Mouse (Mus musculus) megakaryocyte-erythroid progenitor cell, adult 5-6 weeks (primary cell): ENCODE measurements around the gene Mindy4. TPM values are rescaled to one million over a fixed set of nuclear protein-coding genes. Genes with fewer than 3 reads are reported as not detected.

ENCODE experiments used
- ATAC-seq: replicated peaks from 2 replicates; pipeline ENCODE4 v1.8.0; 2016; ENCODE audit warnings: mild to moderate bottlenecking, inconsistent platforms; ENCODE audit not compliant: severe bottlenecking, poor library complexity, low FRiP score, low TSS enrichment
- total RNA-seq, 2 experiments: library from RNA; stranded (forward) in 1 of 2; stranded (reverse) in 1 of 2; fragments of 200-1000, 215-1000 nt in 1 of 2; fragments of >200 nt in 1 of 2; fragmentation: Nextera tagmentation in 1 of 2; gene quantifications; 2 replicates each; pipeline ENCODE4 v1.2.3; 2014 to 2017

Mindy4 gene
- total RNA-seq, 2 experiments from 2014 or later: 2.1 to 10.6 TPM

DNA sequence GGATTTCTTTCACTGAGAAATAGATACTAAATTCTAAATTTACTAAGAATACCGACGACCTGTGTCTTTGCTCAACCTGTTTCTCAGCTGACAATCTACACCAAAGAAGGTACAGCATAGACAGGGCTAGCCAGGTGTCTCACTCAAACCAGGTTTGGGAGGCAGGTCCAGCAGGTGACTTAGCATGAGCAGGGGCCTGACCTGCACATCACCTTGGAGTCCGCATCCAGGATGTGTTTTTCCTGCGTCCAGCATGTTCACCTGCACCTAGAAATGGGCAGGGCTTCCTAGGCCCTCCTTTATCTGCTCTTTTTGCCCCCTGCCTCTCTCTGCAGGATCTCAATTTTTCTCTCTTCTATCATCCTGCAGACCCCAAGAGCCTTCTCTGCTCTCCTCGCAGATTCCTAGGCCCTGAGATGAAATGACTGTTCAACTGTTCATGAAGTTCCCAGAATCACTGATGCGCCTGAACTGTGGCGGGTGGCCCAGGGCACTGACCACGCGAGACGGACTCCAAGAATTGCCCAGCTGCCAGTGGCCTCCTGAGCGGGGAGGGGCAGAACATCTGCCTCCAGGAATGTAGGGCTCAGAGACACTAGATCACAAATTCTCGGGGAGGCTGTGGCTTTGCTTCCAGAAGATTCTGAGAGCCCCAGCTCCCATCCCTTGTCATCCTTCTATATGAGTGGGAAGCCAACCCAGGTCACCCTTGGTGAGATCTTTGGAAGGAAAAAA, 150.7 kb downstream of the Mindy4 start:
- no peak for ATAC-seq

DNA sequence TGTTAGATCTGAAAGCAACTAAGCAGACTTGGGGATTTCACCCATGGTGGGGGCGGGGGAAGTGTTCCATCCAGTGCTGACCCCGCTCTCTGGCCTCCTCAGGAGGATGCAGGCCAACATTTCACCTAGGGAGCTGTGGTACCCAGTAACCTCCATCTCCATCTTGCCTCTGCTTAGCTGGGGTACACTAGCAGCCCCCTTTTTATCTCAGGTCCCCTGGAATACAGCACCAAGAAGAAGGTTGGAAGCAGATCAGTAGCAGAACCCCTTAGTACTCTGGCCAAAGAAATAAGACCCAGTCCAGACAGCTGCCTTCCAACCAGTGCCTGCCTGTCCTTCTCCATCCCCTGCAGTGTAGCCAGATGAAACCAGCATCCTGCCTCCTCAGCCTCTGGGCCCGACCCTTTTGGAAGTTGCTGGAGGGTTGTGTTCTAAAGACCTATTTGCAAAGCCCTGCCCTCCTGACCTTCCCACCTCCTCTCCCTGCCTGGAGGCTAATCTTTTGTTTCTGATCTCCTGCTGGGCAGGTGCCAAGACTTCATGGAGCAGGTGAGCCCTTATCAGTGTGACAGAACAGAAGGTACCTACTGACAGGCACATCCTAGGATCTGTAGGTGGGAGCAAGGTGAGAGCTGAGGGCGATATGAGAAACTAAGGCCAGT, 151.4 kb downstream of the Mindy4 start:
- ATAC-seq: no peak

GRCm38 (mm10) chr6:55355575-55355974, 152.4 kb downstream of the Mindy4 start:
- ATAC-seq: no peak

DNA sequence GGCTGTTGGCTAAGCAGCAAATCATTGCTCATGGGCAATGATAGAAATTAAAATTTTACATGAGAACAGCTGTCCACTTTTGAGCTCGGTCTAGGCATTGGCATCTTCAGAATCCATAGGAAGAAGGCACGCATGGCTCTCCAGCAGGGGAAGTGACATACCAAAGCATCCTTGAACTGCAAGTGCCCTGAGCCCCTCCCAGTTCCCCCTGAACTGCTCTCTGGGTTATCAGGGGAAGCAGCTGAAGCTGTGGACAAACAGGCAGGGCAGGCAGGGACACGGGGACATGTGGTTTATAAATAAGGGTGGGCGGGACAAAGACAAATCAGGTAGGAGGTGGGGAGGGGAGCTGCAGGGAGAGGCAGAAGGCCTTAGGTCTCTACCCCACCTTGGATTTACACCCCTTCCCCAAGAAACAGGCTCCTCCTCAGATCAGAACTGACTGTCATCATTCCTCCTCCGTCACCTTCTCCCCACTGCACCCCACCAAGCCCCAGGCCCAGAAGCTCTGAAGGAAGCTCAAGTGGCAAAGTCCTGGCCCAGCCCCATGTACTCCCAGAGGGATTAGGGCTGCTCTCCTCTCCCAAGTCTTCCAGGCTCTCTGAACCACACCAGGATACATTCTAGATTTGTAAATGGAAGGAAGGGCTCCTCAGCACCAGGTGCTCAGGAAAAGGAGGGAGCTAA, 153.0 kb downstream of the Mindy4 start:
- ATAC-seq: peak; percentile 60

DNA sequence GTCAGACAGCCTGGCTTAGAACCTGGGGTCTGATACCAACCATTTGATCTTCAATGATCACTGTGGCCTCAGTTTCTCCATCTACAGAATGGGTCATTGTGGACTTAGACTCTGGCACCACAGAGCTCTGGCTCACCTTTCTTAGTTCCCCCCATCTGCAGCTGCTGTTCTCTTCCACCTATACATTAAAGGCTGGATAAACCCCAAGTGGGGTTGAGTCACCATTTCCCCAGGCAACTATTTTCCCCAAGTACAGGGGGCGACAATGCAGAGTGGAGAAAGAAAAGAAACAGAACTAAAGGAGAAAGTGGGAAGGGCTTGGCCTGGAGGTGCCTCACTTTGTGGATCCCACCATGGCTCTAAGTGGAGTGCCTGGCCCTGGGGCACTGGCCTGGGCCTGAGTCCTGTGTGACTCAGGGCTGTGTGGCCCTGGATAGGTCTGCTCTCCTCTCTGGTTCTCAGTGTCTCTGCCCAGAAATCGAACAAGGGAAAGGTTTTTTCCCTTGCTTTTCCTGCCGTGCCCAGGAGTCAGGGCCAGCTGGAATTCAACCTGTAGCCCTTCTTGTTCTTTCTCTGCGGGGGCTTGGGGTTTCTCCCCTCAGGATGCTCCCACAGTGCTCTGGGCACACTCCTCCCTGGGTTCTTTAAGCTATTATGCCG, 153.9 kb downstream of the Mindy4 start:
- ATAC-seq: no peak

DNA sequence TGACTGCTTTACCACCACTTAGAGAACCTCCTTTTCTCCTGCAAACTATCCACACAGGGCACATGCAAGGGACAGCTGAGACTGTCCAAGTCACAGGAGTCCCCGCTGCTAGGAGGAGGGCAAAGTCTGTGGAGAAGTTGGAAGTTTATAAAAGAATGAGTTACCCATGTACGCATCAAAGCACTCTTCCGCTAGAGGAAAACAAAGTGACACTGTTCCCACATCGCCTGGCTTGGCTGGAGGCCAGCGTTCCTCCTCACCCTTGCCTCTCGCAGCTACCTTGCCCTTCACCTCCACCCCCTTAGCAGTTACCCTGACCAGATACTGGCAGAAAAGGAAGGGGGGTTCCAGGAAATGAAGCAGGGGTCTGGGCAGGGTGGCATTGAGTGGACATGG, 154.5 kb downstream of the Mindy4 start:
- no peak for ATAC-seq

DNA sequence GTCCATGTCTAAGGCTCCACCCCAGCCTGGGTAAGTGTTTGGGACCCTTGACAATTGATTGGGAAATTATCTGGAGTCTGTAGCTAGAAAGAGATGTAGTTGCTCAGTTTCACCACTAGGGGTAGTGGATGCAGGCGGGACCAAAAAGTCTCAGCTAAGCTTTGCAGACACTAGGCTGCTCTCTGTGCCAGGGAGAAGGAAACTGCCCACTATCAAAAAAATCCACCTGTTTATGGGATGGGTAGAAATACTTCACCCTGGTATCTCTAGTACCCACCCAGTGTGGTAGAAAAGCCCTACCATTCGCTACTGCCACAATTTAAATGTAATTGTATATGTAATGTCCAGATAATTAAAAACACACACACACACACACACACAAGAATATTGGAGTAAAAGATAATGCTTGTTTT, 155.6 kb downstream of the Mindy4 start:
- peak; percentile 80 for ATAC-seq

GRCm38 (mm10) chr6:55362663-55363062, 159.5 kb downstream of the Mindy4 start:
- ATAC-seq: no peak

DNA sequence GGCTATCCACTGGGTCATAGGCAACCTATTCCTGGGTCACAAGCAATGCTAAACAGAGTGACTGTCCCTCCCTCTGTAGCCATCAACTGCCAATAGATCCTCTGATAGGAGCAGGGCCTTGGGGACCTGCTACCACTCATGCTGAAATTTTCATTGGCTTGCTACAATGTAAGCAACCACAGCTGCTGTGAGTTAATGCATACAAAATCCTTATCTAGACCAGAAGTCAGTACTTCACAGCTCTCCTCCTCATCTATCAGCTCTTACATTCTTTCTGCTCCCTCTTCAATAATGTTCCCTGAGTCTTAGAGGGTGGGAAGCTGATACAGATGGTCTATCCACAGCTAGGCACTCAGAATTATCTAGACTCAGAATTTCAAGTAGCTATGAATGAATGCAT, 163.9 kb downstream of the Mindy4 start:
- ATAC-seq: peak; percentile 92

Other genes starting within 250 kb of the Mindy4 start
- gene Nod1, start 230.8 kb upstream of the Mindy4 start, total RNA-seq (2014; fragmentation: Nextera tagmentation): 1.3 and 2.2 TPM in 2 replicates
- gene Nod1, start 230.8 kb upstream of the Mindy4 start, total RNA-seq (2017): 0.50 and 0.80 TPM in 2 replicates
- 17.0 and 21.6 TPM in 2 replicates for gene Ggct, start 210.4 kb upstream of the Mindy4 start, total RNA-seq (2014; fragmentation: Nextera tagmentation)
- gene Ggct, start 210.4 kb upstream of the Mindy4 start, total RNA-seq (2017): 34.8 and 57.3 TPM in 2 replicates
- gene Gars, start 165.4 kb upstream of the Mindy4 start, total RNA-seq (2014; fragmentation: Nextera tagmentation): 115 and 121 TPM in 2 replicates
- gene Gars, start 165.4 kb upstream of the Mindy4 start, total RNA-seq (2017): 175 and 179 TPM in 2 replicates
- gene Crhr2, start 70.4 kb upstream of the Mindy4 start, total RNA-seq (2014; fragmentation: Nextera tagmentation): not detected in 2 replicates
- not detected in 2 replicates for gene Crhr2, start 70.4 kb upstream of the Mindy4 start, total RNA-seq (2017)
- not detected in 2 replicates for gene Inmt, start 28.3 kb upstream of the Mindy4 start, total RNA-seq (2014; fragmentation: Nextera tagmentation)
- not detected in 2 replicates for gene Inmt, start 28.3 kb upstream of the Mindy4 start, total RNA-seq (2017)
- 441 and 451 TPM in 2 replicates for gene Aqp1, start 133.0 kb downstream of the Mindy4 start, total RNA-seq (2014; fragmentation: Nextera tagmentation)
- 409 and 437 TPM in 2 replicates for gene Aqp1, start 133.0 kb downstream of the Mindy4 start, total RNA-seq (2017)
- not detected in 2 replicates for gene Ghrhr, start 172.9 kb downstream of the Mindy4 start, total RNA-seq (2014; fragmentation: Nextera tagmentation)
- gene Ghrhr, start 172.9 kb downstream of the Mindy4 start, total RNA-seq (2017): not detected in 2 replicates
- gene Adcyap1r1, start 248.6 kb downstream of the Mindy4 start, total RNA-seq (2014; fragmentation: Nextera tagmentation): not detected in 2 replicates
- not detected in 2 replicates for gene Adcyap1r1, start 248.6 kb downstream of the Mindy4 start, total RNA-seq (2017)